Mouse (Mus musculus): ENCODE data around the gene Ktn1.

Ktn1 gene

GRCm38 (mm10) chr14:47648218-47648617 is at the start of gene Ktn1:
Gene Ktn1 (plus strand): TSS chr14:47648448.
- in situ Hi-C loops (cut with MboI; ENCODE audit: low sequenced_read_pairs) = no loop called here

DNA sequence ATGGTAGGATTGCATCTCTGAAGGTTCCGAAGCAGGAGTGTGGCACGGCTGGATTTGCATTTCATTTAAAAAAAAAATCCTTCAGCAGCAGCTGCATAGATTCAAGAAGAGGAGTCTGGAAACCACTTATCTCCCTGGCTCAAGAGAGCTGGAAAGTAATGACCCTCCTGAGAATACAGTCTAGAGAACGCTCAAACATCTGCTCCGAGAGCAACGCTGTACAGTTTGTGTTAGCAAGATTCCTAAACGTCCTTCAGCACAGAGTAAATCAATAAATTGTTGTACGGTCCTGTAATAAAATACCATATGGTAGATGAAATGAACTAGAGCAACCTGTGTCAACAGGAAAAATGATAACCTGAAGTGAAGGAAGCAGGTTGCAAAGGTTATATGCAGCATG is 35.0 kb upstream of the Ktn1 start:
- in situ Hi-C loops (cut with MboI; ENCODE audit: low sequenced_read_pairs) = no loop called here

DNA sequence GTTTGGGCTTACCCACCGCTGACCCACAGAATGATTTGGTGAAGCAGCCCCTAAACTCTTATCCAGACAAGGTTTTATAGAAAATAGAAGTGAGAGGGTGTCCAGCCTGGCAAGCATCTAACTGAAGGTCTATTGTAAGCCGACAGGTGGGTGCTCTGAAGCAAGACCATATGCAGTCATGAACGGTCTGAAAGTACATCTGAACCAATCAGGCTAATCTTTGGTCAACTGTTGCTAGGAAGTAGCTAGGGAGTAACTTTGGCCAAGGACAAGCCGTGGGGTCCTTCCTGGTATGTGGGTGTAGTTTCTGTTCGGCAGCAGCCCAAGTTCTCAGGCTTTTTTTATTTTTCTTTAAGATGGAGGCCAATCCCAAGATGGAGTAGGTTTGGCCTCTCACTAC is 29.4 kb upstream of the Ktn1 start:
- in situ Hi-C loops (cut with MboI; ENCODE audit: low sequenced_read_pairs) = no loop called here

GRCm38 (mm10) chr14:47621901-47622300 is 26.3 kb upstream of the Ktn1 start:
- in situ Hi-C loops (cut with MboI; ENCODE audit: low sequenced_read_pairs) = no loop called here

GRCm38 (mm10) chr14:47624837-47625236 is 23.4 kb upstream of the Ktn1 start:
- in situ Hi-C loops (cut with MboI; ENCODE audit: low sequenced_read_pairs) = no loop called here

DNA sequence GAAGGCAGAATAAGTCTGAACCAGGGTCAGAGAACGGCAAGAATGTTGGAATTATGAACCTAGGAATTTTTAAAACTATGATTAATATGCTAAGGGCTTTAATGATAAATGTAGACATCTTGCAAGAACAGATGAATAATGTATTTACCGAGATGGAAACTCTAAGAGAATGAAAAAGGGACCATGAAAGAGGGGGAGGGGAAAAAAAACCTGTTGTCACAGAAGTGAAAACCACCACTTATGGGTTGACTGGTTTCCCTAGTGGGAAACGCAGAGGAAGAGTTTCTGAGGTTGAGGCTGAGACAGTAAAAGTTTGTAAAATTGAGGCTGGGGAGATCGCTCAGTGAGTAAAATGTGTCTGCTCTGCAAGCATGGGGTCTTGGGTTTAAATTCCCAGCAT is 22.1 kb upstream of the Ktn1 start:
- in situ Hi-C loops (cut with MboI; ENCODE audit: low sequenced_read_pairs) = no loop called here

- in situ Hi-C loops (cut with MboI; ENCODE audit: low sequenced_read_pairs) = no loop called here
Observed at GRCm38 (mm10) chr14:47626812-47627211, 21.4 kb upstream of the Ktn1 start.

- in situ Hi-C loops (cut with MboI; ENCODE audit: low sequenced_read_pairs) = no loop called here
Observed at GRCm38 (mm10) chr14:47627360-47627759, 20.9 kb upstream of the Ktn1 start.

- in situ Hi-C loops (cut with MboI; ENCODE audit: low sequenced_read_pairs) = no loop called here
Observed at GRCm38 (mm10) chr14:47632419-47632818, 15.8 kb upstream of the Ktn1 start.

DNA sequence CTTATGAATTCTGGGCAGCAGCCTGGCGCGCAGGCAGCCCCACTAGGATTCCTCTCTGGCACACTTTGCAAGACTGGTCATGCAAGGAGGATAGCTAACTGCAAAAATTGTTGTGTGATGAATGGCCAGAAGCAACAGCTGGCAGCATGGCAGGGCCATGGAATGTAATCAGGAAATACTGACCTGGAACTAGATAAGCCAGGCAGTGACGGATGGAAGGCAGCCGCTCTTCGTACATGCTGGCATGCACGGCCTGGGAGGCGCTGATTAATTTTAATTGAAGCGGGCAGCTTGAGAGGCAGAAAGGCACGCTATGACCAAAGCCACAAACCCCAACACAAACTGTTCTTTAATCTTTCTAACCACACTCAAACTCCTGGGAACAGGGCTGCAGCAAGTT is 13.8 kb upstream of the Ktn1 start:
- in situ Hi-C loops (cut with MboI; ENCODE audit: low sequenced_read_pairs) = no loop called here

GRCm38 (mm10) chr14:47634846-47635245 is 13.4 kb upstream of the Ktn1 start:
- in situ Hi-C loops (cut with MboI; ENCODE audit: low sequenced_read_pairs) = no loop called here

DNA sequence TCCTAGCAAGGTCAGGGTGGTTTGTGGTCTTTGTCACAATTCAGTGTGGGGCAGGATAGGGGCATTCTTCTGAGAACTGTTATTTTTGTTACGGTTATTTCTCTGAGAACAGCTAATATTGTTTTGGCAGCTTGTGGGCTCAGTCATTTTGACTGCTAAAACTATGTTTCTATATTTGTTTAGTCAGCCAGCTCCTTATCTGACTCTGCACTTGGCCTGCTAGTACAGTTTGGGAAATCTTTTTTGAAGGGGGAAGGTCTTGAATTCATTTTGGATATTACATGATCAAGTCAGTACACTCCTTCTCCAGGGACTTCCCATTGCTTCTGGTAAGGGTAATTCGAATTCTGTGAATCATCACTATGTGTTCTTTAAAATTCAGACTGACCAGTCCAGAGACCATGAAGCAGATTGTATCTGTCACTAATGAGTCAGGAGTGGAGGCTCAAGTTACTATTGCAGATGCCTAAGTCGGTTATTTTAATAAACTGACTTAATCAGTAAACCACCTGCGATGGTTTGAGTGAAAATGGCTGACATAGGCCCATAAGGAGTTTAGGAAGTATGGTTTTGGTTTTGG is 9.8 kb upstream of the Ktn1 start:
- in situ Hi-C loops (cut with MboI; ENCODE audit: low sequenced_read_pairs) = no loop called here

DNA sequence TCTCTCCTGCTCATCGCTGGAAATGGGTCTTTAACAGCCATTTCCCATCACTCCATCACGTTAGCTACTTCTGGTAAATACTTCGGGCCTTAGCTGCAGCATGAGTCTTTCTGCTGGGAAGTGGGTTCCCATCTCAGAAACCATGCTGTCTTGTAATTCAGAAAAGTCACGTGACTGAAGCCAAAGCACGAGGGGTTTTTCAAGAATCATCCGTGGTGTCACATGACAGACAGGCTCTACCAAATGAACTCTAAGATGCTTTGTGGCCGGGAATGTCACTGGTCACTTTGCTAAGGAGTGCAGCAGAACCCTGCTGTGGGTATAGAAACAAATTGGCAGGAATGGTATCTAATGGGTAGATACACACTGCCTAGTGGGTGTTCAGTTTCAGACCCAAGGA is 2.6 kb upstream of the Ktn1 start:
- in situ Hi-C loops (cut with MboI; ENCODE audit: low sequenced_read_pairs) = no loop called here

DNA sequence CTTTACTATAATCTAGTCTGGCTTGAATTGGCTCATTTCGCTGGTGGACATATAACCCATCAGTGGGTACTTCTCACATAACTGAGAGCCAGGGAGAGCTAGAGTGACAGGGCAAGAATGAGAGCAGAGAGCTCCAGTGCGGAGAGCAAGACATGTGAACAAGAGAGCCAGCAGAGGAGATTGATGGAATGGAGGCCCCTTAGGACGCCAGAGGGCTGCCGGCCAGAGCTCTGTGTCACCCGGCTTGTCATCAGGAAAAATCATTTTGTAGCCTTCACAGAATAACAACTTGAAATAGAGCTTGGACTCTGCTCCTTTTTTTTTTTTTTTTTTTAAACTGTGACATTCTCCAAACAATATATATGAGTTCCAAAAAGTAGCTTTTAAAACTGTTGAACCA is 2.0 kb upstream of the Ktn1 start:
- in situ Hi-C loops (cut with MboI; ENCODE audit: low sequenced_read_pairs) = no loop called here

GRCm38 (mm10) chr14:47646696-47647516 is 1.3 kb upstream of the Ktn1 start:
- in situ Hi-C loops (cut with MboI; ENCODE audit: low sequenced_read_pairs) = no loop called here

DNA sequence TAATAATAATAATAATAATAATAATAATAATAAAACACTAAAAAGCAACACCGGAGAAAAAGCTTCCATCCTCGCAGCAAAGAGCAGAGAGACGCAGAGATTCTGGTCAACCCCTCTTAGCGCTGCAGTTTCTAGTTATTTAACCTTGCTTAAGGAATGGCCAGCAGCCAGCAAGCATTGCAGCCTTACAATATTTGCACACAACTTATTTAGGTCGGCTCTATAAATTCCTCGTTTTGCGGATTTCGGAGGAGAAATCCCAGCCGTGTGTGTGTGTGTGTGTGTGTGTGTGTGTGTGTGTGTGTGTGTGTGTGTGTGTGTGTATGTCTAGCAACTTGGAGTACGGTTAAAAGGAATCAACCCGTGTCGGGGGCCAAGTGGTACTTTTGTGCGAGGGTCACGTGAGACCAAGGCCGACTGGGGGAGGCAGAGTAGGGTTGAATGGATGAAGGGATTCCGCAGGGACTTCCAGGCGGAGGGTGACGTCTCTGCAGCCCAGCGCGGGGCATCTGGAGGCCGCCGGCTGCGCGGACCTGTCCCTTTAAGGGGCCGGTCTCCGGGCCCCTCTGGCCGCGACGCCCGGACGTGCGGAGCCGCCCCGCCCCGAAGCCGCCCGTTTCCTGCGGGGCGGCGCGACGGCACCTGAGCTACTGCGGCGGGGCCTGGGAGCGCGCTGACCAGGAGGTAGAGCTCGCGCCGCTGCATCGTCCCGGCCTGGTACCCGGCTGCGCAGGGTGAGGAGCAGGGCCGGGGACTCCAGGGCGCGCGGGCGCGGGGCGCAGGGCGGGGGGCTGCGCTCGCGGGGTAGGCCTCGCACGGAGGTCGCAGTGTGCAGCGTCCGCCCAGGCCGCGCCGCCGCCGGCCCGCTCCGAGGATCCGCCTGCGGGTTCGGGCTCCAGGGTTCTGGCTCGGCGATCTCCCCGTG is 720 bp downstream of the Ktn1 start:
- in situ Hi-C loops (cut with MboI; ENCODE audit: low sequenced_read_pairs) = no loop called here

DNA sequence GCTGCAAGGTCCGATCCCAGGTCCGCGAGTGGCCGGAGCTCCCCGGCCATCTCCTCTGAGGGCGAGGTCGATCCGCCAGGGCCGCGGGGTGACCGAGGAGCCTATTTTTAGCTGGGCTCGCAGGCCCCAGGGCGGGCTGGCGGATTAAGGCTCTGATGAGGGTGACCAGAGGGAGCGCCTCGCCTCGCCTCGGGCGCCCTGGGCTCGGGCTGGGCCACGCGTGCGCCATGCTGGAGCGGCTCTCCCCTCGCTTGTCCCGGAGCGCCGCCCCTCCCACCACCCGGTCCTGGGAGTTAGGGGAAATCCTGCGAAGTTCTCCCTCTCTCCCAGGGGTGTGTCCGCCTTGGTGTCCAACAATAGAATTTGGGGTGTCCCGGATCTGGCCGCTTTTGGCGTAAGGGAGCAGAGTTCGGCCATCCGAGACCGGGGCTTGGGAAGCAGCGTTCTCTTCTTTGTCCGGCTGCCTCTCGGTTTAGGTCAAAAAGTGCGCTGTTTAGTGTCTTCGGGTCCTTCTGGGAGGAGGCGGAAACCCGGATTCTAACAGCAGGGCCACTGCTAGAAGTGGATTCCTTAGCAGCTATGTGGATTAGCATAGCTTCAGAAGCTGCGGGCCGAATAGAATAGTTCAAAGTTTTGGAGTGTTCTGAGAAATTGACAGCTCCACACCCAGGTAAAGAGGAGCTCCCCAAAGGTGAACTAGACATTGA is 1.5 kb downstream of the Ktn1 start:
- in situ Hi-C loops (cut with MboI; ENCODE audit: low sequenced_read_pairs) = no loop called here

DNA sequence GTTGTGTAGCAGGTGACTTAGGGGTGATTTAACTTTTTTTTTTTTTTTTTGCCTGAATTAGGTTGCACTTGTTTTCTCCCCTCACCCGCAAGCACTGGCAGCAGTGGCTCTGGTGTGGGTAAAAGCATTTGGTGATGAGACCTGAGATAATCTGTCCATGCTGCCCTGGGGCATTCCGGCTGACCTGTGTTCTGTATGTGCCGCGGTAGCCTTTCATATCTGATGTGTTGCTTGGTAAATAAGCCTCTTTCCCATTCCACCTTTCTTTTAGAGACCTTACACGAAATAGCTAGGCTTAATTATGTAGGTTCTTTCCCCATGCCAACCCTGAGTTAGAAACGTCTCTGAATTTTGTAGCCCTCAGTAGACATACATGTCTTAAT is 2.1 kb downstream of the Ktn1 start:
- in situ Hi-C loops (cut with MboI; ENCODE audit: low sequenced_read_pairs) = no loop called here

- in situ Hi-C loops (cut with MboI; ENCODE audit: low sequenced_read_pairs) = no loop called here
Observed at GRCm38 (mm10) chr14:47651272-47651671, 3.0 kb downstream of the Ktn1 start.

DNA sequence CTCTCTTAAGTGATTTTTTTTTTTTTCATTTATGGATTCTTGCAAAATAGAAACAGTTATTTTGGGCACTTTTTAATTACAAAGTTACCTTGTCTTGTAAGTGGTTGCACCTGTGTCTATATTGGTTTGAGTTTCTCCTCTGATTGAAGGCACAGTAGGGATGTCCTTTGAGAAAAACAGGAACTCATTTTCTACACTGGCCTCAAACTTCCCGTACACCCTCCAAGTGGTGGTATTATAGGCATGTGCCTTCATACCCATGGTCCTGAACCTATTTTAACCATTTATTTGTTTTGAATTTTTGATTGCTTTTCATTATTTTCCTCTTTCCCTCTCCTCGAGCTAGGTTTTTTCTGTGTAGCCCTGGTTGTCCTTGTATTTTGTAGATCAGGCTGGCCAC is 7.2 kb downstream of the Ktn1 start:
- in situ Hi-C loops (cut with MboI; ENCODE audit: low sequenced_read_pairs) = no loop called here

DNA sequence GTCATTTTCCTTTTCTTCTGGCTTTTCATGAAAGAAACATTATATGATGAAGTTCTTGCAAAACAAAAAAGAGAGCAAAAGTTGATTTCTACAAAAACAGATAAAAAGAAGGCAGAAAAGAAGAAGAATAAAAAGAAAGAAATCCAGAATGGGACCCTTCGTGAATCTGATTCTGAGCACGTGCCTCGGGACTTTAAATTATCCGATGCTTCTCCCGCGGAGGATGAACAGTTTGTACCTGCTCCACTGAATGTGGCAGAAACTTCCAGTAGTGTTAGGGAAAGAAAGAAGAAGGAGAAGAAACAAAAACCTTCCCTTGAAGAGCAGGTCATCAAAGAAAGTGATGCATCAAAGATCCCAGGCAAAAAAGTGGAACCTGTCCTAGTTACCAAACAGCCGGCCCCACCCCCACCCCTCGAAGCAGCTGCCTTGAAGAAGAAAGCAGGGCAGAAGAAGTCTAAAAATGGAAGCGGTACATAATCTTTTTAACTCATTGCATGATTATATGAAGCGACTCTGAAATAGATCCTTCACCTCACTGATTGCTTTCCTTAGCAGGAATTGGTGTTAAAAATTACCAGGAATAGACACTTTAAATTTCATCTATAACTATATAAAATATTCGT is 15.7 kb downstream of the Ktn1 start:
- in situ Hi-C loops (cut with MboI; ENCODE audit: low sequenced_read_pairs) = no loop called here

Data from CH12F3 (cell line).